Mouse (Mus musculus): ENCODE measurements at regions not wholly inside any gene's neighbourhood (a gene's known extent, or its start where the extent isn't known, plus 50 kb on each side); places are given as distances from the start of the nearest gene placed in this dataset.
"Not testable (repeated sequence)": the region's sequence is repeated elsewhere in the genome, so short reads cannot be mapped to it uniquely, and the experiment has no call there.

- peak; percentile 16 to 56 for DNase-seq
Observed at GRCm38 (mm10) chrX:135112109-135112508, 65.3 kb downstream of the Gm15023 start.

GRCm38 (mm10) chrX:135110866-135111265 is 66.6 kb downstream of the Gm15023 start:
- DNase-seq: peak; percentile 36 to 67

- DNase-seq: peak; percentile 33 to 61
Observed at GRCm38 (mm10) chrX:135101594-135101993, 75.8 kb downstream of the Gm15023 start.

- DNase-seq: no peak
Observed at GRCm38 (mm10) chrX:135098101-135098500, 79.3 kb downstream of the Gm15023 start.

- DNase-seq: no peak
Observed at GRCm38 (mm10) chrX:135096206-135096605, 81.2 kb downstream of the Gm15023 start.

GRCm38 (mm10) chrX:135091074-135091473 is 82.1 kb upstream of the Zmat1 start:
- peak; percentile 60 to 68 for DNase-seq

- peak in 1 of 2 experiments; percentile 34 for DNase-seq
Observed at GRCm38 (mm10) chrX:135087068-135087579, 78.1 kb upstream of the Zmat1 start.

GRCm38 (mm10) chrX:135086564-135086963 is 77.6 kb upstream of the Zmat1 start:
- not testable (repeated sequence) for DNase-seq

- DNase-seq: not testable (repeated sequence)
Observed at GRCm38 (mm10) chrX:135085770-135086553, 77.0 kb upstream of the Zmat1 start.

- DNase-seq: no peak
Observed at GRCm38 (mm10) chrX:135080380-135081158, 71.6 kb upstream of the Zmat1 start.

- no peak for DNase-seq
Observed at GRCm38 (mm10) chrX:135079388-135079787, 70.4 kb upstream of the Zmat1 start.

- DNase-seq: no peak
Observed at GRCm38 (mm10) chrX:135075903-135076302, 66.9 kb upstream of the Zmat1 start.

- DNase-seq: no peak
Observed at GRCm38 (mm10) chrX:135069448-135069847, 60.4 kb upstream of the Zmat1 start.

GRCm38 (mm10) chrX:135060184-135060583 is 51.2 kb upstream of the Zmat1 start:
- no peak for DNase-seq

GRCm38 (mm10) chrX:135058949-135059348 is 49.9 kb upstream of the Zmat1 start:
- no peak for DNase-seq
